Mouse (Mus musculus) left cerebral cortex, adult 6 months (tissue): Measurements from ENCODE around the gene Slc12a4. TPM values are rescaled to one million over a fixed set of nuclear protein-coding genes. Genes with fewer than 3 reads are reported as not detected.

ENCODE experiments used
- long read RNA-seq, 2 experiments: library from polyadenylated mRNA; unstranded; transcript quantifications; one replicate each; pipeline ENCODE4 v2.0.0; 2019 to 2020
- polyA plus RNA-seq: library from polyadenylated mRNA; unstranded; fragments of <200 nt; fragmentation: Nextera tagmentation; gene quantifications from 2 replicates; pipeline ENCODE4 v1.2.3, GENCODE M21; 2021

Gene Slc12a4
- 7.9 and 9.3 TPM in 2 replicates for polyA plus RNA-seq
- long read RNA-seq, experiment 1, transcript Slc12a4-202 (24 exons, 3,755 nt), result major isoform, 39 of 64 reads
- long read RNA-seq, experiment 1, partial matches to known transcripts, result 21 of 64 reads
- long read RNA-seq, experiment 1, other reads (novel, unspliced or antisense), result 4 of 64 reads
- long read RNA-seq, experiment 2, partial matches to known transcripts, result 3 of 6 reads
- long read RNA-seq, experiment 2, other reads (novel, unspliced or antisense), result 0 of 6 reads

DNA sequence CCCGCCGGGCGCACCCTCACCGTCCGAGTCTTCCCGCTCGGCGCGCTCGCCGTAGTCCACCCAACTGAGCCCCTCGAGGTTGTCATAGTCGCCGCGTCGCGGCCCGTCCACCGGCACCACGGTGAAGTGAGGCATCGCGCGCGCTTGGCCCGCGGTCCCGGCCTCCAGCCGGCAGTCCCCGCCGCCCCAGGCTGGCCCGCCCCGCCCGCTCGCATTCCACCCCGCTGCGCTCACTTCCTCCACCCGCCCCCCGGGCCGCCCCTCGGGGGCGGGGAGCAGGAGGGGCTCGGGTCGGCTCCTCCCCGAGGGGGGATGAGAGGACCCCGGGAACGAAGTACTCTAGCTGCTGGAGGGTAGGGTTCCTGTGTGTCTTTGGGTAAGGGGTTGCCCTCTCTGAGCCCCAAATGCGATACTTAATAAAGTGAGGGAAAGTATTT, at the start of gene Slc12a4:
Gene Slc12a4 (minus strand): TSS at position 193 of the 437 bp plus-strand sequence.

DNA sequence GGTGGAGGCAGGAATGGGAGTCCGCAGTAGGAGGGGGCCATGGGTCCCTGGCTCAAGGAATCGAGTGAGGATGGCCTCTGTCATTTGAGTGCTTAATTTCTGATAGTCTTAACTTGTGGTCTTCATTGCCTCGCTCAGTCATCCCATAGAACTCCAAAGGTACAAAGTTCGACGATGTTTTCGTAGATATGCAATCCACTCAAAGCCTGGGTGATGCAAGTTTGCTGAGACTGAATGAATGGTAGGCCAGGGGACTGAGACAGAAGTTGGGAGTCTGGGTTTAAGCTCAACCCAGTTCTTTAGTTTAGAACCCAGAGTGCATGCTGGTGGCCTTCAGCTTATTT, 45.7 kb upstream of the Slc12a4 start, which contains the start of gene Ddx28:
Gene Ddx28 (minus strand): TSS at position 240 of the 344 bp plus-strand sequence.

DNA sequence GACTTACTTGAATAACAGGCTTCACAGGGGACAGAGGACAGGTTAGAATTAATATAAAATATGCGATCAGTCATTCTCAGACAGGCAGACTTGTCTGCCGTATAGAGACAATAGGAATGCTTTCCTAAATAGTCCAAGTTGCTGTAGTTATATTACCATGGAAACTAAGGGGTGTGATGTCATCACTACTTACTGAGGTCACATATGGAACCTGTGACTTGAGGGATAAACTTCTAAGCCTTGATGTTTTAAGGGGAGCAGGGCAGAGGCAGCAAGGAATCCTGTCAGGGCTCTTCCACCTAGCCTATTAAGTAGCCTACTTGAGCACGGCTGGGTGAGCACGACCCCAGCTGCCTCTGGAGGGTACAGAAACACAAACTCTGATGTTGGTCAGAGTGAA, 40.0 kb upstream of the Slc12a4 start, which contains the start of gene Dpep2nb:
Gene Dpep2nb (minus strand): TSS at position 101 of the 400 bp plus-strand sequence.

DNA sequence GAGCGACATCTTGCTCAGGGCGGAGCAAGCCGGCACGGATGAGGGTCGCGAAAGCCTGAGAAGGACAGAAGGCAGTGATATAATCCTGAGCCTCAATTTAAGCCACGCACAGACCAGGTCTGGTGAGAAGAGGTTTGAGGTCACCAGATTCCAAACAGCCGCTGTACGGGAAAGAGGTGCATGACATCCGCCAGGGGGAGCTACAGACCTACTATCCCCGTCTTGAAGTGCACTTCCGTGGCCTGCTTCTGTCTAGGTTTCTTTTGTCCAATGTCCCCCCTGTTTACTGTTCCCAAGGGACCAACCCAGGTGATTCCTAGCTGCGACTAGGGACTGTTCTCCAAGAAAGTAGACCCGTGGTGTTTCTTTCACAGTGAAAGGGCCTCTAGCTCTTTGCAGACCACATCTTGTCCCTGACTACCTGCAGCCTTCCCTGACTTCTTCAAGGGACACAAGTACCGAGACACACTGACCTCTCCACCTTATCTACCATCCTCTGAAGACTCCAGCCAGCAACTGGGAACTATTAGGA, 25.0 kb upstream of the Slc12a4 start, which contains the start of gene Dus2:
Gene Dus2 (plus strand): TSS at position 482 of the 532 bp plus-strand sequence.

DNA sequence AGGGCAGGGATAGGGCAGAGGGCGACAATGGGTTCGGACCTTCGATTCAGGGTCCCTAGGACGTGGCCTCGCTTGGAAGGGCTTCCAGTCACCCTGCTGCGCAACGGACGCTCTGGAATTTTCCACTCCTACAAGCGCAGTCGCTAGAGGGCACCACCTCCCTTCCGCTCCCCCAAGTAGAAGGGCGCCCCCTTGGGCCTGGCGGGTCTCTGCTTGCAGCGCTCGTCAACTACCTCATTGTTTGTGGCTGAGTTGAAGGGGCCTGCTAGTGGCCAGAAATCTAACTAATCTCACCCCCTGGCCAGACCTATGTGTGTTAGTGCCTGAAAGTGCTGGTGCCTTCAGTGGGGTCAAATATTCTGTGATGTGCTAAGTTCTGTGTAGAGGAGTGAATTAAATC, 13.4 kb upstream of the Slc12a4 start, which contains the start of gene Dpep3:
Gene Dpep3 (minus strand): TSS at position 105 of the 400 bp plus-strand sequence.

DNA sequence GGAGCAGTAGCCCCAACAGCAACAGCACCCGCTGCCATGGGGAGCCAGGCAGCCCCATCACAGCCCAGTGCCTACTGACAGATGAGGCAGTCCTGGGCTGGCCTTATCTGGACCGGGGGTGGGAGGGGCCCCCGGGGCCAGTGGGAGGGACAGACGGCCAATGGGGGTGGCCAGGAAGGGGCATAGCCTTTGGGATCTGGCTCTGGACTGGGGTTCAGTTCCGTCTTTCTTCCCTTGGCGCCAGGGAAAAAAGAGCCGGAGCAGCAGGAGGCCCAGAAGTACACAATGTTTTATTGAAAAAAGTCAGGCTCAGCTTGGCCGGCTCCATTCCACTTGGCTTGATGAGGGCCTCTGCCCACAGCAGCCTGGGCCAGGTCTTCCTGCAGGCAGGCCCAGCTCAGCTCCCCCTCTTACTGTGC, 22.6 kb downstream of the Slc12a4 start, which contains the start of gene Lcat:
Gene Lcat (minus strand): TSS at position 62 of the 419 bp plus-strand sequence.

DNA sequence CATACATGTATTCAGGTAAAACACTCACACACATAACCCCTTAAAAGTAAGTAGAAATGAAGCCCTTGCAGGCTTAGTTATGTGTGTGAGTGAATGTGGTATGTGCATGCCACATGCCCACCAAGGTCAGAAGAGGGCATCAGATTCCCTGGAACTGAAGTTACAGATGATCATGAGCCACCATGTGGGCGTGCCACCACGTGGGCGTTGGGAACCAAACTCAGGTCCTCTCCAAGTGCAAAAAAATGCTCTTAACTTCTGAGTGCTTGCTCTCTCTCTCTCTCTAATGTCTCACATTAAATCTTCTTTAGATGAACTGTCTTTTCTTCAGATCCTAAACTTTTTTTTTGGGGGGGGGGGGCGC, 27.6 kb downstream of the Slc12a4 start, which contains the start of gene Psmb10:
Gene Psmb10 (minus strand): TSS at position 139 of the 364 bp plus-strand sequence.

DNA sequence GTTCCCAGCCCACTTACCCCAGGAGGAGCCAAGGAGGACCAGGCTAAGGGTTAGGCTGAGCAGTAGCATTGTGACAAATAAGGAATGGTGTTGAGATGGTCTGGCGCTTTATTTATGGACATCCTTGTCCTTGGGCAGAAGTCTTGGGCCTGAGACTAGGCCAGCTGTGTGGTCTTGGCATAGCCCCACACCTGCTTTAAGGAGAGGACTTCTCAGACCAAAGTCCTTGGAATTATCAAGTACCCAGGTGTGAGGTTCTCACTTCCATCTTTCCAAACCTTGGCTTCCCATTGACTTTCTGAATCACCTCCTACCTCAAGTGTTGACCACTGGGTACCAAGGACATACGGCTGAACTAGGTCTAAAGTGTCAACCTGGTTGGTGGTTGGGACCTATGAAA, 32.1 kb downstream of the Slc12a4 start, which contains the start of gene Ctrl:
Gene Ctrl (minus strand): TSS at position 101 of the 400 bp plus-strand sequence.

DNA sequence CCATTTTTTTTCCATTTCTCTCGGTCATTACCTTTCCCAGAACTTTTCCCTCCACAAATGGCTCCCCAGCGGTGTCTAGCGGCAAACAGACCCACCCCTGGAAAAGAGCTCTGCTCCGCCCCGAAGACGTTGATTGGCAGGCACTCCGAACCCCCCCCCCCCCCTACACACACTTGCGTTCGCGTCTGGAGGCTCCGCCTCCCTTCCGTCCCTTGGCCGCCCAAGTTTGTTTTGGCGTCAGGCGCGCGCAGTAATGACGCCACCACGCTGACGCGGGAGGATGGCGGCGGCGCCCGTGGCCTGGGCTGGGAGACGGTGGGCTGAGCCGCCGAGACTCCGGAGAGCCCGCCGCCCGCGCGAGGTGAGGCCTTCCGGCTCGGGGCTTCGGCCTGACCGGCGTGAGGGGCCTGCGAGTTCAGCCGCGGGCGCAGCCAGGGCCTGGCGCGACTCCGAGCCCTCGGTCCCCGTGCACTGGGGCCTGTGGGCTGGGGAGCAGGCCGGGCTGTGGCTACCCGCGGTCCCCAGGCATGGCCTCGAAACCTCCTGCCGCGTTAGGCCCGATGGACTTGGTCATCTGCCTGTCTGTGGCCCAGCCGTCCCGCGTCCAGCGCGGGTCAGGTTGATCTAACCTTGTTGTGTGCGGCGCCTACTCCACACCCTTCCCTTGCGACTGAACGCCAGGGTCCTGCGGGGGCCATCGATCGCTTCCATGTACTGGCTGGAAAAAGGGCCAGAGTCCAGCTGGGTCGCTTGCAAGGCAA, 65.5 kb downstream of the Slc12a4 start, which contains the start of gene Pskh1:
Gene Pskh1 (plus strand): TSS at position 262 of the 761 bp plus-strand sequence.

Other genes with a start within 250 kb of the Slc12a4 start
- gene Gfod2, start 207.4 kb downstream of the Slc12a4 start, polyA plus RNA-seq, result 16.4 and 20.1 TPM in 2 replicates
- 2.8 and 3.3 TPM in 2 replicates for gene Ranbp10, start 138.7 kb downstream of the Slc12a4 start, polyA plus RNA-seq
- gene Tsnaxip1, start 138.4 kb downstream of the Slc12a4 start, polyA plus RNA-seq, result 0.19 and 0.27 TPM in 2 replicates
- gene Cenpt, start 112.8 kb downstream of the Slc12a4 start, polyA plus RNA-seq, result 13.4 and 14.0 TPM in 2 replicates
- gene Thap11, start 111.0 kb downstream of the Slc12a4 start, polyA plus RNA-seq, result 44.9 and 47.4 TPM in 2 replicates
- 139 and 147 TPM in 2 replicates for gene Nutf2, start 105.5 kb downstream of the Slc12a4 start, polyA plus RNA-seq
- 17.4 and 18.3 TPM in 2 replicates for gene Edc4, start 85.2 kb downstream of the Slc12a4 start, polyA plus RNA-seq
- 9.9 and 13.7 TPM in 2 replicates for gene Nrn1l, start 72.5 kb downstream of the Slc12a4 start, polyA plus RNA-seq
- 2.7 and 3.6 TPM in 2 replicates for gene Pskh1, start 65.7 kb downstream of the Slc12a4 start, polyA plus RNA-seq
- gene Ctrl, start 32.2 kb downstream of the Slc12a4 start, polyA plus RNA-seq, result 0.21 and 0.23 TPM in 2 replicates
- 175 and 188 TPM in 2 replicates for gene Psmb10, start 27.7 kb downstream of the Slc12a4 start, polyA plus RNA-seq
- 23.8 and 26.1 TPM in 2 replicates for gene Lcat, start 22.7 kb downstream of the Slc12a4 start, polyA plus RNA-seq
- gene Dpep3, start 13.3 kb upstream of the Slc12a4 start, polyA plus RNA-seq, result not detected in 2 replicates
- gene Dus2, start 25.2 kb upstream of the Slc12a4 start, polyA plus RNA-seq, result 13.1 and 15.4 TPM in 2 replicates
- gene Dpep2nb, start 39.9 kb upstream of the Slc12a4 start, polyA plus RNA-seq, result 0.16 TPM in 1 of 2 replicates, not detected in the other
- gene Ddx28, start 45.8 kb upstream of the Slc12a4 start, polyA plus RNA-seq, result 13.1 and 17.4 TPM in 2 replicates
- 3.1 and 5.4 TPM in 2 replicates for gene Nfatc3, start 92.7 kb upstream of the Slc12a4 start, polyA plus RNA-seq
- gene Esrp2, start 170.9 kb upstream of the Slc12a4 start, polyA plus RNA-seq, result 0.05 TPM in 2 replicates
- gene Pla2g15, start 184.3 kb upstream of the Slc12a4 start, polyA plus RNA-seq, result 8.3 and 10.1 TPM in 2 replicates
- 24.6 and 26.5 TPM in 2 replicates for gene Slc7a6, start 202.8 kb upstream of the Slc12a4 start, polyA plus RNA-seq
- gene Slc7a6os, start 244.8 kb upstream of the Slc12a4 start, polyA plus RNA-seq, result 8.5 and 11.5 TPM in 2 replicates
- 27.2 and 39.6 TPM in 2 replicates for gene Prmt7, start 244.8 kb upstream of the Slc12a4 start, polyA plus RNA-seq